Mouse (Mus musculus): ENCODE data around the gene Fer. TPM values are rescaled to one million over a fixed set of nuclear protein-coding genes. Genes with fewer than 3 reads are reported as not detected.

Gene Fer
- total RNA-seq, 2 experiments from 2014 or later, result 30.0 to 30.9 TPM

- no peak for DNase-seq (ENCODE audit: extremely low spot score in 1 of 2, low spot score in 2 of 2)
- no peak overlapping the region for H3K4me3 ChIP-seq
- intact Hi-C loops (cut with DNase I), result no loop called here
- no peak for TF ChIP-seq CTCF (IDR thresholded peaks at IDR 0.05)
- no peak overlapping the region for H3K27ac ChIP-seq
Observed at GRCm38 (mm10) chr17:63880009-63880408, 17.1 kb downstream of the Fer start.

GRCm38 (mm10) chr17:63886988-63887387 lies 24.1 kb downstream of the Fer start:
- TF ChIP-seq CTCF (IDR thresholded peaks at IDR 0.05), result no peak
- no peak for DNase-seq (ENCODE audit: extremely low spot score in 1 of 2, low spot score in 2 of 2)
- H3K27ac ChIP-seq, result no peak overlapping the region
- no peak overlapping the region for H3K4me3 ChIP-seq
- intact Hi-C loops (cut with DNase I), result no loop called here

GRCm38 (mm10) chr17:63890611-63891010 lies 27.7 kb downstream of the Fer start:
- Histone ChIP-seq H3K27ac (no peak overlapping the region), H3K4me3 (no peak overlapping the region)
- no peak for TF ChIP-seq CTCF (IDR thresholded peaks at IDR 0.05)
- no peak for DNase-seq (ENCODE audit: extremely low spot score in 1 of 2, low spot score in 2 of 2)
- intact Hi-C loops (cut with DNase I), result no loop called here

- Histone ChIP-seq H3K27ac (no peak overlapping the region), H3K4me3 (no peak overlapping the region)
- TF ChIP-seq CTCF (IDR thresholded peaks at IDR 0.05), result no peak
- DNase-seq (ENCODE audit: extremely low spot score in 1 of 2, low spot score in 2 of 2), result no peak
- intact Hi-C loops (cut with DNase I), result no loop called here
Observed at GRCm38 (mm10) chr17:63895829-63896228, 33.0 kb downstream of the Fer start.

- TF ChIP-seq CTCF (IDR thresholded peaks at IDR 0.05), result no peak
- no peak for DNase-seq (ENCODE audit: extremely low spot score in 1 of 2, low spot score in 2 of 2)
- intact Hi-C loops (cut with DNase I), result no loop called here
- H3K27ac ChIP-seq, result no peak overlapping the region
- no peak overlapping the region for H3K4me3 ChIP-seq
Observed at GRCm38 (mm10) chr17:63897050-63897449, 34.2 kb downstream of the Fer start.

- Histone ChIP-seq H3K27ac (no peak overlapping the region), H3K4me3 (no peak overlapping the region)
- no peak for DNase-seq (ENCODE audit: extremely low spot score in 1 of 2, low spot score in 2 of 2)
- intact Hi-C loops (cut with DNase I), result no loop called here
- TF ChIP-seq CTCF (IDR thresholded peaks at IDR 0.05), result peak; percentile 6
Observed at GRCm38 (mm10) chr17:63909297-63909696, 46.4 kb downstream of the Fer start.

GRCm38 (mm10) chr17:63921601-63922203 lies 58.8 kb downstream of the Fer start:
- no peak for DNase-seq (ENCODE audit: extremely low spot score in 1 of 2, low spot score in 2 of 2)

GRCm38 (mm10) chr17:63925581-63925980 lies 62.7 kb downstream of the Fer start:
- no peak overlapping the region for H3K4me3 ChIP-seq
- intact Hi-C loops (cut with DNase I), result no loop called here
- no peak for TF ChIP-seq CTCF (IDR thresholded peaks at IDR 0.05)
- H3K27ac ChIP-seq, result no peak overlapping the region
- no peak for DNase-seq (ENCODE audit: extremely low spot score in 1 of 2, low spot score in 2 of 2)

More at GRCm38 (mm10) chr17:63921601-63922203, 58.8 kb downstream of the Fer start:
- TF ChIP-seq CTCF (IDR thresholded peaks at IDR 0.05), result no peak
- no peak overlapping the region for H3K27ac ChIP-seq
- no peak overlapping the region for H3K4me3 ChIP-seq
- intact Hi-C loops (cut with DNase I), result no loop called here

GRCm38 (mm10) chr17:63930634-63931033 lies 67.8 kb downstream of the Fer start:
- H3K4me3 ChIP-seq, result no peak overlapping the region
- no peak for DNase-seq (ENCODE audit: extremely low spot score in 1 of 2, low spot score in 2 of 2)
- TF ChIP-seq CTCF (IDR thresholded peaks at IDR 0.05), result no peak
- no peak overlapping the region for H3K27ac ChIP-seq
- intact Hi-C loops (cut with DNase I), result no loop called here

- intact Hi-C loops (cut with DNase I), result no loop called here
Observed at GRCm38 (mm10) chr17:63931556-63931955, 68.7 kb downstream of the Fer start.

GRCm38 (mm10) chr17:63935408-63935807 lies 72.5 kb downstream of the Fer start:
- intact Hi-C loops (cut with DNase I), result no loop called here
- no peak for TF ChIP-seq CTCF (IDR thresholded peaks at IDR 0.05)
- no peak for DNase-seq (ENCODE audit: extremely low spot score in 1 of 2, low spot score in 2 of 2)

More at GRCm38 (mm10) chr17:63931556-63931955, 68.7 kb downstream of the Fer start:
- no peak for TF ChIP-seq CTCF (IDR thresholded peaks at IDR 0.05)
- no peak overlapping the region for H3K27ac ChIP-seq
- no peak for DNase-seq (ENCODE audit: extremely low spot score in 1 of 2, low spot score in 2 of 2)
- H3K4me3 ChIP-seq, result no peak overlapping the region

GRCm38 (mm10) chr17:63937886-63938285 lies 75.0 kb downstream of the Fer start:
- H3K4me3 ChIP-seq, result no peak overlapping the region
- H3K27ac ChIP-seq, result no peak overlapping the region
- DNase-seq (ENCODE audit: extremely low spot score in 1 of 2, low spot score in 2 of 2), result no peak
- TF ChIP-seq CTCF (IDR thresholded peaks at IDR 0.05), result no peak
- intact Hi-C loops (cut with DNase I), result no loop called here

More at GRCm38 (mm10) chr17:63935408-63935807, 72.5 kb downstream of the Fer start:
- Histone ChIP-seq H3K4me3 (no peak overlapping the region), H3K27ac (no peak overlapping the region)

- DNase-seq (ENCODE audit: extremely low spot score in 1 of 2, low spot score in 2 of 2), result no peak
- no peak for TF ChIP-seq CTCF (IDR thresholded peaks at IDR 0.05)
- intact Hi-C loops (cut with DNase I), result no loop called here
- Histone ChIP-seq H3K27ac (no peak overlapping the region), H3K4me3 (no peak overlapping the region)
Observed at GRCm38 (mm10) chr17:63946772-63947171, 83.9 kb downstream of the Fer start.

All from left cerebral cortex, adult 2 months (tissue).